Mouse (Mus musculus) A20 (cell line): ENCODE data around the gene Atp2b2.

Experiments used
- DNase-seq: peaks from one replicate; pipeline ENCODE4 v3.0.0-alpha.2; 2011; ENCODE audit warnings: low read depth, low spot score

The Atp2b2 gene

GRCm38 (mm10) chr6:114012834-114013233, 29.6 kb downstream of the Atp2b2 start:
- DNase-seq = no peak

GRCm38 (mm10) chr6:114011976-114012375, 30.4 kb downstream of the Atp2b2 start:
- no peak for DNase-seq

DNA sequence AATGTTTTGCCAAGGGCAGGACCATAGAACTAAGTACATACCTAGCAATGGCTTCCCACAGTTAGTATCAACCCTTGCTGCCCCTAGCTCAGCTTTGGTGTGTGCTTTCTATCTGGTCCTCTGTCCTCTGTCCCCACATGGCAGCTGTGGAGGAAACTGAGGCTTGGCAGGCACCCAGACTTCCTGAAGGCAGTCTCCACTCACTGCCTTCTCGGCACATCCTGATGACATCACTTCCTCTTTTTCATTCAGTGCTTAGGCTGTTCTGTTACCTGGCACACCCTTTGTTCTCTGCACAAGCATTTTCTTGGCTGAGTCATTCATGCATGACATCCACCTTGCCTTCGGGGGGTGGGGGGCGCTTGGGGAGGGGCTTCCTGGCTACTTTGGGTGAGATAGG, 38.6 kb downstream of the Atp2b2 start:
- no peak for DNase-seq

GRCm38 (mm10) chr6:114000928-114001327, 41.5 kb downstream of the Atp2b2 start:
- no peak for DNase-seq

- no peak for DNase-seq
Observed at GRCm38 (mm10) chr6:114000304-114000703, 42.1 kb downstream of the Atp2b2 start.

- DNase-seq = no peak
Observed at GRCm38 (mm10) chr6:113998413-113998812, 44.0 kb downstream of the Atp2b2 start.

GRCm38 (mm10) chr6:113994176-113994575, 48.2 kb downstream of the Atp2b2 start:
- DNase-seq = no peak

DNA sequence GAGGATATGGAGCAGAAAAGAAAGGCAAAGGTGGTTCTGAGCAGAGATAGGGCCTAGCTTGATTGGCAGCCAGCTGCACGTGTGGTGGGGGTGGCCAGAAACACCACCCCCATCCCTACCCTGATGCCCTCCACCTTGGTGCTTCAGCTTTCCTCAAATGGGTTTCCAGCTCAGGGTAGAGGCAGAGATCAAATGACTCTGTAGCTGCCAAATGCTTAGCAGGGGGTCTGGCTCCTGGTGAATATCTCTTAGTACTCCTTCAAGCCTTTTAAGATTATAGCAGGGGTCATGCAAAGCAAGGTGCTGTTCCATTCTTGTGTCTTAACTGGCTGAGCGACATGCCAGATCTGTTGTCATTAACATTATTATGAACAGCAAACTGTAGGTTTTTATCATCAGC, 50.3 kb downstream of the Atp2b2 start:
- no peak for DNase-seq

DNA sequence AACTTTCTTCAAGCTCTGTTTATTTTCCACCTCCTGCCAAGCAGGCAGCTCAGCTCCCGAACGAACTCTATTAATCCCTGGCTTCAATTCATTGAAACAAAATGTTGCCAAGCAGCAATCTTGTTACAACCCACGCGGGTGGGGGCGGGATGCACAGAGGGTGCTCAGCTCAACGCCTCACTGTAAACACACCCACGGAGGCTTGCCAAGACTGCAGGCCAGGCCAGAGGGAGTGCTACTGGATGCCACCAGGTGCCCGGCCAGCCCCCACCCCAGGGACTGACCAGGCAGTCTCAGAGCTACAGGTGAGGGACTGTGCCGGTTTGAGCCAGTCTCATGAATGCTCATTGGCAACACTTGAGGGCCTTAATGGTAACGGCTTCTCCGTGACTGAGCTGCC, 50.9 kb downstream of the Atp2b2 start:
- no peak for DNase-seq

- peak; percentile 6 for DNase-seq
Observed at GRCm38 (mm10) chr6:113990044-113990443, 52.4 kb downstream of the Atp2b2 start.

DNA sequence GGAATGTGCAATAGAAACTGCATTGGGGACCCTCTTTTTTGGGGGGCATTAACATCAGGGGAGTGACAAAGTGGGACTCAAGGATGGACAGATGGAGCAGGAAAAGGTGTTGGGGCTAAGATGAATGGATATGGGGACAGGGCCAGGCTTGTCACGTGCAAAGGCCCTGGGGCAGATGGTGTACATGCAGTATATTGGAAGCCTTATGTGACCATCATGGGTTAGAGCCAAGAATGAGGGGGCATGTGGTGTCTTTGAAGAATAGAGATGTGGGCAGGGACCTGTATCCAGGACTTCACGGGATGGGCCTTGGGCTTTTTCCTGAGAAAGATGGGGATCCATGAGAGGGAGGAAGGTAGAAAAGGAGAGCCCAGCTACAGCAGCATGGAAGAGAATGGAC, 53.9 kb downstream of the Atp2b2 start:
- no peak for DNase-seq

- DNase-seq = no peak
Observed at GRCm38 (mm10) chr6:113986671-113987070, 55.7 kb downstream of the Atp2b2 start.

- no peak for DNase-seq
Observed at GRCm38 (mm10) chr6:113978673-113979072, 63.7 kb downstream of the Atp2b2 start.

- no peak for DNase-seq
Observed at GRCm38 (mm10) chr6:113978091-113978650, 64.2 kb downstream of the Atp2b2 start.

GRCm38 (mm10) chr6:113970900-113971299, 71.5 kb downstream of the Atp2b2 start:
- DNase-seq = no peak

DNA sequence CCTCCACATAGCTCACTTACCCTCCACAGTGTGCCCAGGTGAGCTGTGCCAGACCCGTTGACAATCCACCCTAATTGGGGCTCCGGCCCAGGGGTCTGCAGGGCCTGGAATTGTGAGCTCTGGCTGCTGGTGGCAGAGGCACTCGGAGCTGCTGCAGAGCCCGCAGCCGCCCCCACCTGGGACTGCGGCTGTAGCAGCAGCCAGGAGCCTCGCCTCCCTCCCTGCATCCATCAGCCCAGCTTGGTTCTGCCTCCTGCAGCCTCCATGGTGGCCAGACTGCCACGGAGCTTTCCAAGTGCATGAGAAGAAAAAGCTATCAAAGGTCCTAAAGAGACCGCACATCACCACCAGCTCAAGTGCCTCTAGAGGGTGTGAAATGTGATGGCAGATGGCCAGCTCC, 71.9 kb downstream of the Atp2b2 start:
- no peak for DNase-seq

DNA sequence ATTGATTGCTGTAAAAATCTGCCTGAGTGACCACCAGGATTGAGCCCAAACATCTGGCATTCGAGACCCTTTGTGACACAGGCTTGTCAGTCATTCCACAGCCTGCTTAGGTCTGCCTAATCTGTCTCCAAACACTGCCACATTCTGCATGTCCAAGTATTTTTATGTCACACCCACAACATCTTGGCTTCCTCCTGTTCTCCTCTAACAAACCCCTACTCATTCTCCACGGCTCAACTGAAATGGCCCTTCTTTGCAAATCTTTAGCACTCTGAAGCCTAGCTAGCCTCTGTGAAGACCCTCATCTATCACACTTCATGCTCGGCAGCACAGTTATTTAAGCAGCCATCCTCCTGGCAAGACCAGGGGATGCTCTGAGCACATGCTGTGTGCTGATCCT, 72.7 kb downstream of the Atp2b2 start:
- DNase-seq = no peak

DNA sequence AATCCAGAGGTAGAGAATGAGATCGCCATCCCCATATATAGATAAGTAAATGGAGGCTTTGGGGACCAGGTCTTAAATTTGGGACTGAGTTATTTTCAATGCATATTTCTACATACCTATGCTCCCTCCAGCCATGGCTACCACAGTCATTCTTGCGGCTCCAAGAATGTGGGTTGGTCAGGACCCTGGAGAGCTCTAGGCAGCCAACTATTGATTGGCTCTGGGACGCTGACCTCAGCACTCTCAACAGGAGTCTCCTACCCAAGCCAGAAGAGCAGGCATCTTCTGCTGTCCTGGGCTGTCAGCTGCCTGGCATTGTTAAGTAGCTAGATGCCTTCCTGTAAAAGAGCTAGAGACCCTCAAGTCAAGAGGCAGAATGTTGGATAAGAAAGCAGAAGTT, 79.6 kb downstream of the Atp2b2 start:
- DNase-seq = peak; percentile 7

DNA sequence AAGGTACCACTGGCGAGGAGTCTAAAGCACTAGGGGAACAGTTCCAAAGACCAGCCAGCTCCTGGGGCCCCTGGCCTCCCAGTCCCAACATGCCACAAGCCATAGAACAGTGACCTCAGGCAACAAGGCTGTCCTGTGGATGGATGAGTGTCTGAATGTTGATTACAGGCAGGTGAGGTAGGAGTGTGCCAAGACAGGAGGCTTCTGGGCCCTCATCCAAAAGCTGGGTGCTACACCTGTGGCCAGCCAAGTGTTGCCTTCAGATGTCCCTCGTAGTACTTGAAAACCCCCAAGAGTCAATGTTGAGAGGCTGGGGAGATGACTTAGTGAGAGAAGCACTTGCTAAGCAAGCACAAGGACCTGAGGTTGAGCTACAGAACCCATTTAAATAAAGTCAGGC, 80.8 kb downstream of the Atp2b2 start:
- DNase-seq = no peak

DNA sequence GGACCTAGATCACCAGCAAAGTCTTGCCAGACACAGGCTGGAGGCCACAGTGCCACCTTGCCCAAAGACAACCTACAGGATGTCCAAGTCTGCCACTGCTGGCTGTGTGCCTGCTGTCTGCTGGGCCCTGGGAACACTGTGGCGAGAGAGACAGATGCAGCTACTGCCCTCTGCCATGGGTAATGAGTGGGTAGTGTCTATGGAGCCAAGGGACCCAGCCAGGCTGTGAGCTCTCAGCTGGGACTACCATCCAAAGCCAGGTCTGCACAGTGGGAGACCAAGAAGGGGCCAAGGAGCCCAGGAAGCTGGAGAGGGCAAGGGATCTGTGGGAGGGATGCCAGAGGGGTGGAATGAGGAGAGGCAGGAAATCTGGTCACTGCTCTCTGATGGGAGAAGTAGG, 83.1 kb downstream of the Atp2b2 start:
- no peak for DNase-seq

DNA sequence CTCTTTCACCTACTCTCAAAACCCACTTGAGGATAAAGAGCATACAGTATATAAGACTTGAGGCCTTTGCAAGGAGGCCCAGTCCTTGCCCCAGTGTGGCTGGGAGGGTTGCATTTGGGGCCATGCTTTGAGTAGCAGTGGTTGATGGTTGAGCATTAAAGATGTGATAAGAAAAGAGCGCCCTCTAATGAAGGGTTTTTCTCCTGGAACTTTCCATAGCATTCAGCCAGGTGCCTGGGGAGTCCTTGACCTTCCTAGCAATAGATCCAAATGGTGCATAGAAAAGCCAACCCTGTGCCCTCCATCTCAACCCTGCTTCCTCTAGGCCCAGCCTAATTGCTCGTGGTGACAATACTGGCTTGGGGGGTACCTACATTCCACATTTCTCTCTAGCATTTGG, 83.7 kb downstream of the Atp2b2 start:
- no peak for DNase-seq

DNA sequence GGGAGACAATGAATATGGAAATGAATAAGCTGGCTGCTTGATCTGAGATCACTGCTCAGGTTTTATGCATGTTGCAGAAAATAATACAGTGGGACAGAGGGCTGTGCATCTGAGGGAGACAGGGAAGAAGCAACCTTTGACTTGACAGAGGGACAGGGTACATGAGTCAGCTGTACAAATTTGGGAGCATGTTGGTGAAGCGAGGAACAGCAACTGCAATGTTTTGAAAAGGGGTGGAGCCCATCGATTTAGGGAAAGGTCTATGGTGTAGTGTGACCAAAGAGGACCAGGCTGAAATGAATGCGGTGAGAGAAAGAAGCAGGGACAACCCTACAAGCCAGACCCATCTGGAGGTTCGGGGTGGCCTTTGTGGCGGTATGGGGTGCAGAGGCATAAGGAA, 84.4 kb downstream of the Atp2b2 start:
- DNase-seq = no peak

- no peak for DNase-seq
Observed at GRCm38 (mm10) chr6:113957232-113957940, 85.0 kb downstream of the Atp2b2 start.

DNA sequence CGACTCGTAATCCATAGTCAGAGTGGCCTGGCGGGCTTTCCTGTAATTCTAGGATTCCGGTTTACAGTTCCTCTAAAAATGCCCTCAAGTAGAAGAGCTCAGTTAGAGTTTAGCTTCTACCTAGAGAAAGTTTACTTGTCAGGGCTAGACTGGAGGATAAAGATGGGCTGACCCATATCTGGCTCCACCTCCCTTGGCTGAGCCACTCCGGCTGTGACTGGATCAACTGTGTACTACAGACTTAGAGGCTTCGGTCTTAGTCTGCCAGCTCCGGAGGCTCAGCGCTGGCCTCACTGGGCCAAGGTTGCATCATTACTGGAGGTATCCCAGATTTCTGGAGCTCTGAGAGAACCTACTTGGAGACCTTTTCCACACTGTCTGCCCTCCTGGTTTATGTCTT, 94.9 kb downstream of the Atp2b2 start:
- DNase-seq = no peak
